Mouse (Mus musculus): Measurements from ENCODE around the gene Hsp90ab1. TPM values are rescaled to one million over a fixed set of nuclear protein-coding genes. Genes with fewer than 3 reads are reported as not detected.

Hsp90ab1 gene
- polyA plus RNA-seq, 1 experiment from 2014 or later = 1,098 TPM

DNA sequence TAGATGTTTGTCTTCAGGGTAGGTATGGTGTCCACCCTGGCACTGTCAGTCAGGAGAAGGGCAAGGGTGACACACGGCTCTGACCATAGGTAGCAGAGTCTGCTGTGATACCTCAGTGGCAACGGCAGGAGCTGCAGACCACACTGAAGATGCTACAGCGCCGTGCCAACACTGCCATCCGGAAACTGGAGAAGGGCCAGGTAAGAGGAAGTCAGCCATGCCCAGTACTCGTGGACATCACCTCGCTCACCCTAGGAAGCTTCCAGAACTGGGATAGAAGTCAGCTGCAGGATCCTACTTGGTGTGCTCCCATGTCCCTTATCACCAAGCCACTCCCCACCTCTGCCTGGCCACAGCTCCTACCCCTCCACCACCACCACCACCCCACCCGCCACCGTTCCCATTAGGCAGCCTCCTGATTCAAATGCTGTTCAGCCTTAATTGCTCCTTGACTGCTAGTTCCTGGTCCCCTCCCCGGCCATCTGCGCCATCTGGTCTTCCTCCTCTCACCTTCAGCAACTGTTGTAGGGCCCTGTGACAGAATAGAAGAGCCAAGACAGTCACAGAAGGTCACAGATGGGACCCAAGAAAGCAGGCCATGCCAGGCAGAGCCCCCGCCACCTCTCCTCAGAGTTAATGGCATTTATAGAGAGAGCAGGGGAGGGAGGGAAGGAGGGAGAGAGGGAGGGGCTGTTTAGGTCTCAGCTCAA is 54.1 kb downstream of the Hsp90ab1 start:
- no peak overlapping the region for H3K9ac ChIP-seq
- WGBS (ENCODE audit: insufficient replicate concordance) = 67% methylated on average over 12 of the region's 12 CpGs
- no peak overlapping the region for H3K4me2 ChIP-seq
- peaks cover 7% of the 10 kb centered on the region for H3K27me3 ChIP-seq (replicated peaks)
- no peak overlapping the region for H3K4me3 ChIP-seq
- no peaks in the 10 kb centered on the region for H3K9me3 ChIP-seq (replicated peaks)
- peaks cover 49% of the 10 kb centered on the region for H3K36me3 ChIP-seq
- H3K4me1 ChIP-seq = peaks cover 31% of the 10 kb centered on the region
- no peak overlapping the region for H3K27ac ChIP-seq
- no peak for ATAC-seq

Other genes starting within 250 kb of the Hsp90ab1 start
- gene Cdc5l, start 139.5 kb downstream of the Hsp90ab1 start, polyA plus RNA-seq (2016; fragmentation: Nextera tagmentation; extraction: Ambion mirVana) = 39.3 and 40.2 TPM in 2 replicates
- gene Spats1, start 97.9 kb downstream of the Hsp90ab1 start, polyA plus RNA-seq (2016; fragmentation: Nextera tagmentation; extraction: Ambion mirVana) = 0.24 and 0.26 TPM in 2 replicates
- 13.6 and 13.9 TPM in 2 replicates for gene Aars2, start 66.4 kb downstream of the Hsp90ab1 start, polyA plus RNA-seq (2016; fragmentation: Nextera tagmentation; extraction: Ambion mirVana)
- 0.08 and 0.14 TPM in 2 replicates for gene Tcte1, start 49.8 kb downstream of the Hsp90ab1 start, polyA plus RNA-seq (2016; fragmentation: Nextera tagmentation; extraction: Ambion mirVana)
- 0.30 and 0.31 TPM in 2 replicates for gene Tmem151b, start 23.6 kb downstream of the Hsp90ab1 start, polyA plus RNA-seq (2016; fragmentation: Nextera tagmentation; extraction: Ambion mirVana)
- 2.0 TPM in 2 replicates for gene Nfkbie, start 17.6 kb downstream of the Hsp90ab1 start, polyA plus RNA-seq (2016; fragmentation: Nextera tagmentation; extraction: Ambion mirVana)
- gene Slc35b2, start 9.4 kb downstream of the Hsp90ab1 start, polyA plus RNA-seq (2016; fragmentation: Nextera tagmentation; extraction: Ambion mirVana) = 69.1 and 72.5 TPM in 2 replicates
- 260 and 267 TPM in 2 replicates for gene Slc29a1, start 26.3 kb upstream of the Hsp90ab1 start, polyA plus RNA-seq (2016; fragmentation: Nextera tagmentation; extraction: Ambion mirVana)
- 0.33 TPM in 1 of 2 replicates, not detected in the other for gene Mymx, start 28.8 kb upstream of the Hsp90ab1 start, polyA plus RNA-seq (2016; fragmentation: Nextera tagmentation; extraction: Ambion mirVana)
- gene Capn11, start 86.1 kb upstream of the Hsp90ab1 start, polyA plus RNA-seq (2016; fragmentation: Nextera tagmentation; extraction: Ambion mirVana) = 0.38 and 0.39 TPM in 2 replicates
- 148 and 151 TPM in 2 replicates for gene Mrpl14, start 113.1 kb upstream of the Hsp90ab1 start, polyA plus RNA-seq (2016; fragmentation: Nextera tagmentation; extraction: Ambion mirVana)
- 12.9 and 13.7 TPM in 2 replicates for gene Tmem63b, start 113.6 kb upstream of the Hsp90ab1 start, polyA plus RNA-seq (2016; fragmentation: Nextera tagmentation; extraction: Ambion mirVana)
- gene 1600014C23Rik, start 160.6 kb upstream of the Hsp90ab1 start, polyA plus RNA-seq (2016; fragmentation: Nextera tagmentation; extraction: Ambion mirVana) = not detected in 2 replicates